Mouse (Mus musculus): ENCODE measurements around the gene Celf3. TPM values are rescaled to one million over a fixed set of nuclear protein-coding genes. Genes with fewer than 3 reads are reported as not detected.

Celf3 gene
- total RNA-seq (2023; ENCODE audit: inconsistent age): not detected in 4 replicates

GRCm38 (mm10) chr3:94477981-94478422 is at the start of gene Celf3:
Gene Celf3, plus strand, starts transcription at chr3:94478295.

DNA sequence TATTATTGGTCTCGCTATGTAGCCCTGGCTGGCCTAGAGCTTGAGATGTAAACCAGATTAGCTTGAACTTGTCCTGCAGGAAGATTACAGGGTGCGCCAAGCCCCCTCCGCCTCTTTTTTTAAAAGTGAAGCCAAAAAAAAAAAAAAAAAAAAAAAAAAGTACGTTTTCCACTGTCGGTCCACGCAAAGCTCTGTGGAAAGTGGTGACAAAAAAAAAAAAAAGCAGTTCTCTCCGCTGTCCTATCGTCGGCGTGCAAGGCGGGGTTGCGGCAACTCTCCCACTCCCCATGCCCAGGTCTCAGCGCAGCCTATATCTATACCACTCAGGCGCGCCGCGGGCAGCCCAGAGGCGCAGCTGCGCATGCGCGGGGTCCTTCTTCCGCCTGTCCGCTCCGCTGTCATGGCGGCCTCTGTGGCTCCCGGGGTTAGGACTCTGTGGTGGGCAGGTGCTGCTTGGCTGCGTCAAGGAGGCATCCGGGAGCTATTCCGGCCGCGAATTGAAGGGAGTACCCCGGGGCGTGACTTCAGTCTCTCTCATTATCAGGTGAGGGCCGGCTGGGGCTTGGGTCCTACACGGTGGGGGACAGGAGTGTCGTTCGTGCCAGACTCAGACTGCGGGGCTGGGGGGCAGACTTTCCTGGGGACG is 35.0 kb upstream of the Celf3 start, which contains the start of gene Mrpl9:
Gene Mrpl9, plus strand, starts transcription at position 368 of the 646 bp plus-strand sequence.

GRCm38 (mm10) chr3:94443597-94443964 is 34.5 kb upstream of the Celf3 start, which contains the start of gene Oaz3:
Gene Oaz3, minus strand, starts transcription at chr3:94443915.

DNA sequence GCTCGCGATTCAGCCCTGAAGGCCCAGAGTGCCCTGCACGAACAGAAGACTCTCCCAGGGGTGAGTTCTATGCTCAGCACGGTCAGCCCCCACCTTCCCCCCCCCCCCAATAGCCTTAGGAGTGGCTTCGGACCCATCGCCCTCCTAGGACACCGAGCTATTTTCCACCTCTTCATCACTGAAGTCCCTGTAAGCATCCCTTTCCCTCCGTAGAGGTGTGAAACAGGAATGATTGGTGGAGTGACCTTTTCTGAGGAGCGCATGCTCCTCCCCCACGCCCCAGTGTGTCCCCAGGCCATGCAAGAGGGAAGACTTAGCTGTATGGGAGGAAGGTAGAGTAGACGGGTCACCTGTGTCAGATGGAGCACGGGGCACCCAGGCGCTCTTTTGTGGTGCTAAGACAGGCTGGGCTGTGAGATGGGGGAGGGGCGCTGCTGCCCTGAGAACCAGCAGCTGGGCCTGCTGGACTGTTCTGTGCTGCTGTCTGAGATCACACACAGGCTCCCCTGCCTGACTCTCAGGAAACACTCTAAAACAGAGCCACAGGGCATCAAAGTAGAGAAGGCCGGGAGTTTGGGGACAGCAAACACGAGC is 2.3 kb downstream of the Celf3 start, which contains the start of gene Riiad1:
Gene Riiad1, minus strand, starts transcription at position 51 of the 594 bp plus-strand sequence.

Other genes starting within 250 kb of the Celf3 start
- gene Gm4778, start 214.3 kb upstream of the Celf3 start, total RNA-seq (2023; ENCODE audit: inconsistent age): not detected in 4 replicates
- gene Them4, start 168.2 kb upstream of the Celf3 start, total RNA-seq (2023; ENCODE audit: inconsistent age): 1.6 to 2.8 TPM (median 2.1 TPM) in 4 replicates
- gene Them5, start 136.2 kb upstream of the Celf3 start, total RNA-seq (2023; ENCODE audit: inconsistent age): not detected in 4 replicates
- gene C2cd4d, start 115.9 kb upstream of the Celf3 start, total RNA-seq (2023; ENCODE audit: inconsistent age): not detected in 4 replicates
- not detected in 4 replicates for gene Rorc, start 105.5 kb upstream of the Celf3 start, total RNA-seq (2023; ENCODE audit: inconsistent age)
- gene Lingo4, start 79.8 kb upstream of the Celf3 start, total RNA-seq (2023; ENCODE audit: inconsistent age): not detected in 4 replicates
- gene Tdrkh, start 65.0 kb upstream of the Celf3 start, total RNA-seq (2023; ENCODE audit: inconsistent age): 1.0 to 2.6 TPM (median 1.6 TPM) in 4 replicates
- gene Mrpl9, start 35.0 kb upstream of the Celf3 start, total RNA-seq (2023; ENCODE audit: inconsistent age): 23.6 to 37.1 TPM (median 34.1 TPM) in 4 replicates
- gene Oaz3, start 34.4 kb upstream of the Celf3 start, total RNA-seq (2023; ENCODE audit: inconsistent age): not detected in 4 replicates
- not detected in 4 replicates for gene Riiad1, start 2.0 kb downstream of the Celf3 start, total RNA-seq (2023; ENCODE audit: inconsistent age)
- 27.5 to 36.4 TPM (median 30.2 TPM) in 4 replicates for gene Snx27, start 104.4 kb downstream of the Celf3 start, total RNA-seq (2023; ENCODE audit: inconsistent age)
- not detected in 4 replicates for gene Gm10972, start 164.8 kb downstream of the Celf3 start, total RNA-seq (2023; ENCODE audit: inconsistent age)
- 2.0 to 4.0 TPM (median 3.0 TPM) in 4 replicates for gene Tuft1, start 180.6 kb downstream of the Celf3 start, total RNA-seq (2023; ENCODE audit: inconsistent age)
- 1.3 TPM in 1 of 4 replicates, not detected in the others for gene Selenbp2, start 215.3 kb downstream of the Celf3 start, total RNA-seq (2023; ENCODE audit: inconsistent age)